Mouse (Mus musculus) heart, postnatal 0 days (tissue): ENCODE measurements around the gene Cacna2d4.

Experiments
- CTCF ChIP-seq: IDR thresholded peaks from 2 replicates; pipeline ENCODE4 v1.5.1; 2016; ENCODE audit warnings: antibody characterized with exemption, control low read depth, low read depth
- EP300 ChIP-seq: IDR thresholded peaks from 2 replicates; pipeline ENCODE4 v1.6.1; 2016; ENCODE audit warnings: antibody characterized with exemption, low read depth

- TF ChIP-seq CTCF (no peak), EP300 (no peak)
Measured at GRCm38 (mm10) chr6:119228861-119229603, 7.3 kb upstream of the Cacna2d4 start.
